Mouse (Mus musculus) intestine, embryonic 15.5 days (tissue): ENCODE data around the gene Mreg. TPM values are rescaled to one million over a fixed set of nuclear protein-coding genes. Genes with fewer than 3 reads are reported as not detected.
A peak's percentile ranks its signal among the peaks of the same experiment; 100 is the strongest.

Experiments used
- ATAC-seq: fragments of 200-750 bp; cut with Nextera tagmentation; 2 replicates; pipeline ENCODE4 v1.8.0; 2017; ENCODE audit warnings: moderate TSS enrichment, moderate library complexity
- H3K27ac ChIP-seq: fragments of 300-500 bp; sonication (generic); 2 replicates; pipeline ENCODE4 v1.5.1; 2015; ENCODE audit warnings: mild to moderate bottlenecking, inconsistent platforms
- H3K27me3 ChIP-seq: fragments of 300-500 bp; sonication (generic); replicated peaks from 2 replicates; pipeline ENCODE4 v1.6.1; 2015; ENCODE audit warnings: inconsistent platforms
- H3K36me3 ChIP-seq: fragments of 300-500 bp; sonication (generic); 2 replicates; pipeline ENCODE4 v1.6.1; 2015; ENCODE audit warnings: inconsistent platforms
- H3K4me1 ChIP-seq: fragments of 300-500 bp; sonication (generic); replicated peaks from 2 replicates; pipeline ENCODE4 v1.6.1; 2015; ENCODE audit warnings: inconsistent platforms
- H3K4me2 ChIP-seq: fragments of 300-500 bp; sonication (generic); replicated peaks from 2 replicates; pipeline ENCODE4 v1.6.1; 2015; ENCODE audit warnings: mild to moderate bottlenecking, inconsistent platforms
- H3K4me3 ChIP-seq: fragments of 300-500 bp; sonication (generic); replicated peaks from 2 replicates; pipeline ENCODE4 v1.5.1; 2015; ENCODE audit warnings: inconsistent platforms
- H3K9ac ChIP-seq: fragments of 300-500 bp; sonication (generic); 2 replicates; pipeline ENCODE4 v1.6.1; 2015; ENCODE audit warnings: inconsistent platforms
- H3K9me3 ChIP-seq: fragments of 300-500 bp; sonication (generic); 2 replicates; pipeline ENCODE4 v1.6.1; 2016; ENCODE audit warnings: inconsistent platforms
- WGBS: fragments of 180-500 bp; shearing (Covaris S2); methylation state at CpG from one replicate; pipeline ENCODE4 v1.1.7; 2015; 5-methylcytosine and 5-hydroxymethylcytosine counted together
- polyA plus RNA-seq: library from polyadenylated mRNA; unstranded; fragments of >200 nt; fragmentation: Nextera tagmentation; extraction: Ambion mirVana; gene quantifications from 2 replicates; pipeline ENCODE4 v1.2.1, GENCODE M21; 2015

Mreg gene
- polyA plus RNA-seq, 1 experiment from 2014 or later = 9.4 TPM

GRCm38 (mm10) chr1:72202705-72203104, 9.4 kb downstream of the Mreg start:
- Histone ChIP-seq H3K4me3 (no peak overlapping the region), H3K9me3 (no peaks in the 10 kb centered on the region), H3K4me1 (0 out of 2 replicates have a peak, but pooled peaks cover 2% of the 10 kb centered on the region), H3K27ac (no peak overlapping the region), H3K4me2 (no peak overlapping the region), H3K9ac (no peak overlapping the region), H3K36me3 (no peaks in the 10 kb centered on the region), H3K27me3 (no peaks in the 10 kb centered on the region)
- ATAC-seq = no peak
- 90% methylated on average over 7 of the region's 7 CpGs for WGBS

- no peak overlapping the region for H3K4me2 ChIP-seq
- 70% methylated on average over 2 of the region's 2 CpGs for WGBS
- no peak overlapping the region for H3K27ac ChIP-seq
- no peaks in the 10 kb centered on the region for H3K36me3 ChIP-seq
- H3K4me1 ChIP-seq = 0 out of 2 replicates have a peak, but pooled peaks cover 5% of the 10 kb centered on the region
- H3K4me3 ChIP-seq = no peak overlapping the region
- H3K9ac ChIP-seq = no peak overlapping the region
- H3K9me3 ChIP-seq = no peaks in the 10 kb centered on the region
- H3K27me3 ChIP-seq = no peaks in the 10 kb centered on the region
- ATAC-seq = no peak
Observed at GRCm38 (mm10) chr1:72202068-72202467, 10.0 kb downstream of the Mreg start.

GRCm38 (mm10) chr1:72201126-72201525, 11.0 kb downstream of the Mreg start:
- no peaks in the 10 kb centered on the region for H3K27me3 ChIP-seq
- WGBS = 78% methylated on average over 3 of the region's 3 CpGs
- no peak overlapping the region for H3K27ac ChIP-seq
- no peak overlapping the region for H3K4me2 ChIP-seq
- no peaks in the 10 kb centered on the region for H3K36me3 ChIP-seq
- no peak overlapping the region for H3K9ac ChIP-seq
- ATAC-seq = no peak
- no peak overlapping the region for H3K4me3 ChIP-seq
- H3K4me1 ChIP-seq = 0 out of 2 replicates have a peak, but pooled peaks cover 13% of the 10 kb centered on the region
- H3K9me3 ChIP-seq = no peaks in the 10 kb centered on the region

GRCm38 (mm10) chr1:72198142-72198806, 13.8 kb downstream of the Mreg start:
- H3K4me3 ChIP-seq = no peak overlapping the region
- no peak overlapping the region for H3K27ac ChIP-seq
- no peaks in the 10 kb centered on the region for H3K36me3 ChIP-seq
- H3K4me2 ChIP-seq = no peak overlapping the region
- ATAC-seq = no peak
- no peak overlapping the region for H3K9ac ChIP-seq
- no peaks in the 10 kb centered on the region for H3K9me3 ChIP-seq
- H3K27me3 ChIP-seq = no peaks in the 10 kb centered on the region
- WGBS = 54% methylated on average over 10 of the region's 10 CpGs
- H3K4me1 ChIP-seq = 0 out of 2 replicates have a peak, but pooled peaks cover 13% of the 10 kb centered on the region

- H3K4me2 ChIP-seq = peak overlapping the region; percentile 39
- 50% methylated on average over 10 of the region's 10 CpGs for WGBS
- peak; percentile 78 for ATAC-seq
Observed at GRCm38 (mm10) chr1:72196626-72197359, 15.3 kb downstream of the Mreg start.

GRCm38 (mm10) chr1:72196123-72196522, 16.0 kb downstream of the Mreg start:
- whole genome bisulfite sequencing = 67% methylated on average over 5 of the region's 5 CpGs
- ATAC-seq = peak; percentile 72

More at GRCm38 (mm10) chr1:72196626-72197359, 15.3 kb downstream of the Mreg start:
- Histone ChIP-seq H3K27me3 (no peaks in the 10 kb centered on the region), H3K4me3 (no peak overlapping the region), H3K9me3 (no peaks in the 10 kb centered on the region), H3K27ac (peak overlapping the region; percentile 64), H3K36me3 (no peaks in the 10 kb centered on the region), H3K4me1 (0 out of 2 replicates have a peak, but pooled peaks cover 13% of the 10 kb centered on the region), H3K9ac (no peak overlapping the region)

GRCm38 (mm10) chr1:72191449-72191848, 20.7 kb downstream of the Mreg start:
- Histone ChIP-seq H3K4me3 (no peak overlapping the region), H3K4me2 (no peak overlapping the region), H3K27me3 (no peaks in the 10 kb centered on the region), H3K9me3 (no peaks in the 10 kb centered on the region), H3K36me3 (no peaks in the 10 kb centered on the region), H3K27ac (no peak overlapping the region), H3K9ac (no peak overlapping the region), H3K4me1 (0 out of 2 replicates have a peak, but pooled peaks cover 2% of the 10 kb centered on the region)
- ATAC-seq = no peak
- 89% methylated on average over 8 of the region's 8 CpGs for WGBS

More at GRCm38 (mm10) chr1:72196123-72196522, 16.0 kb downstream of the Mreg start:
- peak overlapping the region; percentile 39 for H3K4me2 ChIP-seq
- peak overlapping the region; percentile 64 for H3K27ac ChIP-seq
- H3K36me3 ChIP-seq = no peaks in the 10 kb centered on the region
- 0 out of 2 replicates have a peak, but pooled peaks cover 13% of the 10 kb centered on the region for H3K4me1 ChIP-seq
- no peak overlapping the region for H3K4me3 ChIP-seq
- no peak overlapping the region for H3K9ac ChIP-seq
- H3K9me3 ChIP-seq = no peaks in the 10 kb centered on the region
- no peaks in the 10 kb centered on the region for H3K27me3 ChIP-seq

- no peak overlapping the region for H3K4me3 ChIP-seq
- H3K4me2 ChIP-seq = no peak overlapping the region
- WGBS = 58% methylated on average over 16 of the region's 16 CpGs
- no peaks in the 10 kb centered on the region for H3K9me3 ChIP-seq
- no peak overlapping the region for H3K27ac ChIP-seq
- no peaks in the 10 kb centered on the region for H3K36me3 ChIP-seq
- H3K4me1 ChIP-seq = 0 out of 2 replicates have a peak, but pooled peaks cover 4% of the 10 kb centered on the region
- no peak for ATAC-seq
- no peak overlapping the region for H3K9ac ChIP-seq
- H3K27me3 ChIP-seq = no peaks in the 10 kb centered on the region
Observed at GRCm38 (mm10) chr1:72188142-72188738, 23.9 kb downstream of the Mreg start.

- H3K27ac ChIP-seq = no peak overlapping the region
- H3K4me1 ChIP-seq = peaks cover 8% of the 10 kb centered on the region; the same call in 1 of the 2 replicates
- no peaks in the 10 kb centered on the region for H3K36me3 ChIP-seq
- H3K9me3 ChIP-seq = no peaks in the 10 kb centered on the region
- H3K9ac ChIP-seq = no peak overlapping the region
- no peaks in the 10 kb centered on the region for H3K27me3 ChIP-seq
- WGBS = 72% methylated on average over 10 of the region's 10 CpGs
- ATAC-seq = no peak
- H3K4me3 ChIP-seq = no peak overlapping the region
- H3K4me2 ChIP-seq = no peak overlapping the region
Observed at GRCm38 (mm10) chr1:72187486-72187885, 24.6 kb downstream of the Mreg start.

- H3K9me3 ChIP-seq = no peaks in the 10 kb centered on the region
- no peak overlapping the region for H3K27ac ChIP-seq
- H3K27me3 ChIP-seq = no peaks in the 10 kb centered on the region
- H3K4me2 ChIP-seq = no peak overlapping the region
- no peaks in the 10 kb centered on the region for H3K36me3 ChIP-seq
- H3K4me3 ChIP-seq = no peak overlapping the region
- peaks cover 10% of the 10 kb centered on the region; the same call in 1 of the 2 replicates for H3K4me1 ChIP-seq
- no peak; the same call in 1 of the 2 replicates for ATAC-seq
- 62% methylated on average over 5 of the region's 5 CpGs for whole genome bisulfite sequencing
- H3K9ac ChIP-seq = no peak overlapping the region
Observed at GRCm38 (mm10) chr1:72186151-72186550, 26.0 kb downstream of the Mreg start.

- H3K27me3 ChIP-seq = no peaks in the 10 kb centered on the region
- no peak overlapping the region for H3K4me3 ChIP-seq
- no peak overlapping the region for H3K9ac ChIP-seq
- 46% methylated on average over 6 of the region's 6 CpGs for WGBS
- H3K27ac ChIP-seq = no peak overlapping the region
- peak; percentile 40 for ATAC-seq
- no peaks in the 10 kb centered on the region for H3K36me3 ChIP-seq
- peaks cover 10% of the 10 kb centered on the region; the same call in 1 of the 2 replicates for H3K4me1 ChIP-seq
- no peaks in the 10 kb centered on the region for H3K9me3 ChIP-seq
- peak overlapping the region; percentile 50 for H3K4me2 ChIP-seq
Observed at GRCm38 (mm10) chr1:72183554-72183953, 28.6 kb downstream of the Mreg start.

- Histone ChIP-seq H3K36me3 (no peaks in the 10 kb centered on the region), H3K27me3 (no peaks in the 10 kb centered on the region), H3K27ac (no peak overlapping the region), H3K9me3 (no peaks in the 10 kb centered on the region), H3K4me1 (peaks cover 10% of the 10 kb centered on the region; the same call in 1 of the 2 replicates), H3K9ac (no peak overlapping the region), H3K4me2 (peak overlapping the region; percentile 50), H3K4me3 (no peak overlapping the region)
- peak; percentile 74 for ATAC-seq
- WGBS = 6% methylated on average over 13 of the region's 13 CpGs
Observed at GRCm38 (mm10) chr1:72182930-72183499, 29.1 kb downstream of the Mreg start.
